Mouse (Mus musculus) hindbrain, embryonic 14.5 days (tissue): ENCODE results near the gene Erich6b. TPM values are rescaled to one million over a fixed set of nuclear protein-coding genes. Genes with fewer than 3 reads are reported as not detected.

Experiments used
- ATAC-seq: fragments of 200-750 bp; cut with Nextera tagmentation; 2 replicates; pipeline ENCODE4 v1.8.0; 2017; ENCODE audit warnings: moderate number of reproducible peaks, mild to moderate bottlenecking, moderate TSS enrichment, moderate library complexity; ENCODE audit not compliant: low FRiP score
- DNase-seq: peaks from one replicate; pipeline ENCODE4 v3.0.0-alpha.2; 2015; ENCODE audit warnings: low spot score
- H3K27ac ChIP-seq: fragments of 300-500 bp; sonication (generic); 2 replicates; pipeline ENCODE4 v1.5.1; 2014; ENCODE audit warnings: mild to moderate bottlenecking, moderate library complexity
- H3K27me3 ChIP-seq: fragments of 300-500 bp; sonication (generic); 2 replicates; pipeline ENCODE4 v1.6.1; 2014; ENCODE audit warnings: mild to moderate bottlenecking, low read length, mixed read lengths; ENCODE audit not compliant: control insufficient read depth, insufficient read depth
- H3K36me3 ChIP-seq: fragments of 300-500 bp; sonication (generic); replicated peaks from 2 replicates; pipeline ENCODE4 v1.6.1; 2014; ENCODE audit not compliant: control insufficient read depth, insufficient read depth
- H3K4me1 ChIP-seq: fragments of 300-500 bp; sonication (generic); replicated peaks from 2 replicates; pipeline ENCODE4 v1.6.1; 2014; ENCODE audit warnings: antibody characterized with exemption, low read length, mixed read lengths; ENCODE audit not compliant: control insufficient read depth, insufficient read depth
- H3K4me2 ChIP-seq: fragments of 300-500 bp; sonication (generic); replicated peaks from 2 replicates; pipeline ENCODE4 v1.6.1; 2014; ENCODE audit warnings: mild to moderate bottlenecking, moderate library complexity
- H3K4me3 ChIP-seq: fragments of 300-500 bp; sonication (generic); replicated peaks from 2 replicates; pipeline ENCODE4 v1.5.1; 2014; ENCODE audit warnings: mild to moderate bottlenecking, low read length
- H3K9ac ChIP-seq: fragments of 300-500 bp; sonication (generic); 2 replicates; pipeline ENCODE4 v1.6.1; 2014
- H3K9me3 ChIP-seq: fragments of 300-500 bp; sonication (generic); 2 replicates; pipeline ENCODE4 v1.6.1; 2016; ENCODE audit warnings: low read length; ENCODE audit not compliant: control insufficient read depth
- WGBS: fragments of 180-500 bp; shearing (Covaris S2); extraction: QIAGEN DNeasy Blood & Tissue Kit; methylation state at CpG from one replicate; pipeline ENCODE4 v1.1.7; 2014; 5-methylcytosine and 5-hydroxymethylcytosine counted together
- polyA plus RNA-seq: library from polyadenylated mRNA; unstranded; fragments of >200 nt; fragmentation: Nextera tagmentation; extraction: Ambion mirVana; gene quantifications from 2 replicates; pipeline ENCODE4 v1.2.1, GENCODE M21; 2014

Erich6b gene
- polyA plus RNA-seq = not detected in 2 replicates

DNA sequence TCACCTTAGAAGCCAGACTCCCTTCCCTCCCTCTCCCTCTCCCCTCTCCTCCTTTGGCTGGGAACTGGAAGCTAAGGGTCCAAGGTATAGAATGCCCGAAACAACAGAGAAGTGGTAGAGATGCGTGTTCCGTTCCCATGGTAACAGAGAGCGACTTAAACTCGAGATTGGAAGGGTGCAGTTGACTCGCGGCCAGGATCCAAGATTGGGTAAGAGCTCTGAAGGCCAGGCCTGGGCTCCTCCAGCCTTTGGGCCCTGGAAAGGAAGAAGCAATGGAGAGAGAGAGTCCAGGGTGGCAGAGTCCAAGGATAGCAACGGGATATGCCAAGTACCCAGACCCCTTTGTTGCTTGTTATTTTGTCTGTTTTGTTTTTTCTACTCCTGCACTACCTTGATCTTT, at the start of gene Erich6b:
Erich6b (plus strand) TSS at position 180 of the 400 bp plus-strand sequence.
- DNase-seq (no peak), ATAC-seq (no peak)
- H3K4me2 ChIP-seq = no peak within 1 kb of the TSS

DNA sequence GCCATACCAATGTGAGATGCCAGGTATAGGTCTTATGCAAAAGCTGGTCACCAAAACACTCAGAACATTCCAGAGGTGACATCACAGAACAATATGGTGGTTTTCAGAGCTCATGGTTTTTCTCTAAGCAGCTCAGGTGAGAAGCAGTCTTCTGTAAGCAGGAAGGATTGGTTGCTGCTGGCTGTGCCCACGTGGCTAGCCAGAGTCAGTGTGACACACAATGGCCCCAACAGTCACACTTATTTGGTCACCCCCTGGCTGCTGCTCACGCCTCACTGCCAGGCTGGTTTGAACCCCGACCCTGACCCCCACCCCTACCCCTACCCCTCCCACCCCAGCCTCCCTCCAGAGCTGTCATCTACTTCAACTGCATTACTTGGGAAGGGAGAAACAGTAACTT, 49.1 kb upstream of the Erich6b start, which contains the start of gene Spert:
Spert (minus strand) TSS at position 139 of the 400 bp plus-strand sequence.
- H3K9ac ChIP-seq = no peak within 1 kb of the TSS
- DNase-seq (no peak), ATAC-seq (no peak)
- H3K4me1 ChIP-seq = no peaks in the 10 kb centered on the region
- no peak within 1 kb of the TSS for H3K4me2 ChIP-seq
- no peaks in the 10 kb centered on the region for H3K36me3 ChIP-seq
- H3K4me3 ChIP-seq = no peak within 1 kb of the TSS
- WGBS = 58% methylated on average over 3 of the region's 3 CpGs
- no peaks in the 10 kb centered on the region for H3K27me3 ChIP-seq
- H3K9me3 ChIP-seq = no peaks in the 10 kb centered on the region
- H3K27ac ChIP-seq = no peak within 1 kb of the TSS

More for the DNA sequence above, at the start of gene Erich6b:
- WGBS = 73% methylated on average over 8 of the region's 8 CpGs
- no peaks in the 10 kb centered on the region for H3K36me3 ChIP-seq
- H3K9me3 ChIP-seq = no peaks in the 10 kb centered on the region
- no peak within 1 kb of the TSS for H3K4me3 ChIP-seq
- H3K9ac ChIP-seq = no peak within 1 kb of the TSS
- H3K4me1 ChIP-seq = peaks cover 2% of the 10 kb centered on the region; the same call in 1 of the 2 replicates
- no peak within 1 kb of the TSS for H3K27ac ChIP-seq
- H3K27me3 ChIP-seq = no peaks in the 10 kb centered on the region

DNA sequence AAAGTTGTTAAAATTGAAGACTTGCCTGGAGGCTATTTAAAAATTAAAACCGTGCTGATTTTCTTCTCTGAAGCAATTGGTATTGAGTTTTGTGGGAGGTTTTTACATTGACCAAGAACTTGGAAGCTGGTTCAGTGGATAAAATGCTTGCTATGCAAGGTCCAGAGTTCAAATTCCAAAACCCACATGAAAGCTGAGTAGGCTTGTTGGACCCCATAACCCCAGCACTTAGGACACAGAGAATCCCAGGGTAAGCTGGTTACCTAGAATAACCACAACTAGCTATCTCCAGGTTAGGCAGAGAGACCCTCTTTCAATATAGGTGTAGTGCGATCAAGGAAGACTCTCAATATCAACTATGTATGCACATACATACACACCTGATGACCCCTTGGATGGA, 32.9 kb upstream of the Erich6b start:
- Histone ChIP-seq H3K4me1 (no peaks in the 10 kb centered on the region), H3K9ac (no peak overlapping the region), H3K4me2 (no peak overlapping the region), H3K9me3 (no peaks in the 10 kb centered on the region), H3K36me3 (no peaks in the 10 kb centered on the region), H3K4me3 (no peak overlapping the region), H3K27me3 (no peaks in the 10 kb centered on the region), H3K27ac (no peak overlapping the region)
- 96% methylated on average over 2 of the region's 2 CpGs for WGBS
- DNase-seq (no peak), ATAC-seq (no peak)

DNA sequence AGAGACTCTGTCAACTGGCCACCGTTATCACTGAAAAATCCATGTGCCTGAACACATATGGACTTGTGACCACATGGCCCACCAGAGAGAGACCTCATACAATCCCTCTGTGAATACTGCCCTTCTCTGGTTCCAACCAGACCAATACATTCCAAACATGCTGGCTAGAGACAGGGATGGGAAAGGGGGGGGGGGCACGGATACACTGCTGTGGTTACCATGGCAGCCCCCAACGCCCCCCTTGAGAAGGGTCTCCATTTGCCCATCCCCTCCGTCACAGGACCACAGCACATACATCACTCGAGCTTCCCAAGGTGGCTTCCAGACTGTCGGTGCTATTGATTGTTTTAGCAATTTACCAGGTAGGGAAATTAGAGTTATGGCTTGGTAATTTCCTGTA, 25.7 kb upstream of the Erich6b start:
- DNase-seq (no peak), ATAC-seq (no peak)
- Histone ChIP-seq H3K9ac (no peak overlapping the region), H3K27me3 (no peaks in the 10 kb centered on the region), H3K4me2 (no peak overlapping the region), H3K36me3 (no peaks in the 10 kb centered on the region), H3K27ac (no peak overlapping the region), H3K4me3 (no peak overlapping the region), H3K9me3 (no peaks in the 10 kb centered on the region), H3K4me1 (no peaks in the 10 kb centered on the region)
- 66% methylated on average over 6 of the region's 6 CpGs for WGBS

DNA sequence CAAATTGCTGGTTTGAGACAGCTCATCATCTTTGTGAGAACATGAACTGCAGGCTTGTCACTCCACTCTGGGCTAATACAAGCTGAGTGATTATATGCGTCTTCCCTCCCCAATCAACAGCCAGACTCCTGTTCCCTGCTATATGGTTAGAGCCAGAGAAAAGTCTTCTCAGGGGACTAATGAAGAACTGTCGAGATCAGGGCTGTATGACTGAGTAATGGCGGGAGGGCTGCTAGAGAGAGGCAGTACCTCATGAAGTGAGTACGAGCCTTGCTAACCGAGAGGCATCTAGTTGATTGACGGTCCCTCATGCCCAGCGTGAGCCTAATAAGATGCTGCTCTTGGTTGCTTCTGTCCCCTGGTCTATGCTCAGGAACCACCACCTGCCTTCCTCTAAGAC, 19.1 kb upstream of the Erich6b start:
- DNase-seq (no peak), ATAC-seq (peak; percentile 27; the same call in 1 of the 2 replicates)
- Histone ChIP-seq H3K4me1 (no peaks in the 10 kb centered on the region), H3K36me3 (no peaks in the 10 kb centered on the region), H3K4me2 (no peak overlapping the region), H3K27ac (no peak overlapping the region), H3K4me3 (no peak overlapping the region), H3K9me3 (no peaks in the 10 kb centered on the region), H3K27me3 (no peaks in the 10 kb centered on the region), H3K9ac (no peak overlapping the region)
- 45% methylated on average over 7 of the region's 7 CpGs for WGBS

DNA sequence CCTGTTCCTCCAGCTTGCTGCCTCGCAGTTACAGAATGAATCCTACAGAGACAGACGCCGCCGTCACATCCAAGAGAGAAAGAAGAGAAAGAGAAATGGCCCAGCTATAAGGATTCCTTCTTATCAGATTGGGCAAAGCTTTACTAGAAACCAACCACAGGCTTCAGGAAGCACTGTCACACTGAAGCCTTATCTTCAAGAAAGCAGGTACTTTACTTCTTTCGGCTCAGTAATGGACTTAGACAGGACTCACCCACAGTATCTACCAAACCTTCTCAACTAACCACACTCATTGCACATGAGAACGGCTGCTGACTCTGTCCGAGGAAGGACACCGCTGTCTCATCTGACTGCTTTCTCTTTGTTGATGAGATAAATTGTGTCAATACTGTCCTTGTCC, 13.2 kb upstream of the Erich6b start:
- 94% methylated on average over 8 of the region's 8 CpGs for WGBS
- ATAC-seq = no peak
- no peak overlapping the region for H3K9ac ChIP-seq

DNA sequence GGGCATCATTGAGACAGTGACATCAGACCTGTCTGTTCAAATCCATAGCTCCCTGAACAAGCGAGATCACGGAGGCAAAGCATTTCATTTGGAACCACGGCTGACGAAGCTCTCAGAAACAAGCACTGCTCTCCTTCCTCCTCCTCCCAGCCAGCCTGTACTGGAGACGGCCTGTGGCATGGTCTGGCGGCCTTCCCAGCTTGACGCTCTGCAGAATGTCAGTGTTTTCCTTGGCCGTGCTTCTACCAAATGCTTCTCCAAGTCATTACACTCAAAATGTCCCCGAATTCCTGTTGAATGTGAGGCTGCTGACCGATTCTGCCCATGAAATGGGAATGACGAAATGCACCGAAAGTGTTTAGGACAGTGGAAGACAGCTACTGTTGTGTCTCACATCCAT, 6.7 kb upstream of the Erich6b start:
- Histone ChIP-seq H3K9ac (no peak overlapping the region), H3K4me3 (no peak overlapping the region), H3K4me2 (no peak overlapping the region), H3K36me3 (no peaks in the 10 kb centered on the region), H3K27ac (no peak overlapping the region), H3K27me3 (no peaks in the 10 kb centered on the region), H3K4me1 (no peaks in the 10 kb centered on the region), H3K9me3 (no peaks in the 10 kb centered on the region)
- DNase-seq = no peak
- no peak for ATAC-seq
- whole genome bisulfite sequencing = 67% methylated on average over 12 of the region's 12 CpGs

More for the DNA sequence above, 13.2 kb upstream of the Erich6b start:
- Histone ChIP-seq H3K27ac (no peak overlapping the region), H3K27me3 (no peaks in the 10 kb centered on the region), H3K9me3 (no peaks in the 10 kb centered on the region), H3K4me3 (no peak overlapping the region), H3K4me2 (no peak overlapping the region), H3K4me1 (no peaks in the 10 kb centered on the region), H3K36me3 (no peaks in the 10 kb centered on the region)
- no peak for DNase-seq

DNA sequence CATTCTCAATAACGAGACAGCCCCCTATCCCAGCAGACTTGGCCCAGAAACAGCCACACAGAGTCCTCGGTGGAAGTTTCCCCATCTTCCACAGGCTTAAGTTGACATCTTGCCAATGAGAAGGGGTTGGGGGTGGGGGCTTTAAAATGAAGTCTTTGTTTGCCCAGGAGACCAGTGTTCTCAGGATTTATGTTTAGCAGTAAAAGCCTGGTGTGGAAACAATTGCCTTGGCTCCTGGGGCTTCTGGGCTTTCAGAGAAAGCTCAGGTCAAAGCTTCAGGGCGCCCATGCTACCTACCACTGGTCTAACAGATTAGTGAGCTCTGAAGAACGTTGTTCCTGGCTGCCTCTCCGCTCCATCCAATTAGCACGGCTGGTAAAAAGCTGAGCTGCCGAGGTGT, 6.0 kb upstream of the Erich6b start:
- H3K9me3 ChIP-seq = no peaks in the 10 kb centered on the region
- no peak overlapping the region for H3K27ac ChIP-seq
- no peaks in the 10 kb centered on the region for H3K27me3 ChIP-seq
- no peak overlapping the region for H3K4me2 ChIP-seq
- 40% methylated on average over 7 of the region's 7 CpGs for WGBS
- H3K36me3 ChIP-seq = no peaks in the 10 kb centered on the region
- H3K9ac ChIP-seq = no peak overlapping the region
- no peak overlapping the region for H3K4me3 ChIP-seq
- H3K4me1 ChIP-seq = no peaks in the 10 kb centered on the region
- DNase-seq (no peak), ATAC-seq (peak; percentile 40; the same call in 1 of the 2 replicates)

DNA sequence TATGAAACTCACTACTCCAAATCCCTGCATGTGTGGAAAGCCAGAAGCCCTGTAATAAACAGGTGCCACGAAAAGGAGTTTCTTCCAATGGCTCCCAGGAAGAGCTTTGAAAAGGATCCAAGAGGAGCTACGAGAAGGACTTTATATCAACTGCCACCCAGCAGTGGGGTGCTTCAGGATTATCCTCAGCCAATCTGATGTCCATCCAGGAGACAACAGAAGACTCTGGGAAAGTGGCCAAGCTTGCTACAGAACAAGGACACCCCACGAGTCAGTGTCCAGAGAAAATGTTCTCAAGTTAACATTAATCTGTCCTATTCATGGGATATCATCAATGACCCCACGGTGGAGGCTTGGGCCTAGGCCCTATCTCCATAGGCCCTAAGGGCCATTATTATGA, 4.4 kb upstream of the Erich6b start:
- no peak for ATAC-seq
- WGBS = 71% methylated on average over 4 of the region's 4 CpGs

DNA sequence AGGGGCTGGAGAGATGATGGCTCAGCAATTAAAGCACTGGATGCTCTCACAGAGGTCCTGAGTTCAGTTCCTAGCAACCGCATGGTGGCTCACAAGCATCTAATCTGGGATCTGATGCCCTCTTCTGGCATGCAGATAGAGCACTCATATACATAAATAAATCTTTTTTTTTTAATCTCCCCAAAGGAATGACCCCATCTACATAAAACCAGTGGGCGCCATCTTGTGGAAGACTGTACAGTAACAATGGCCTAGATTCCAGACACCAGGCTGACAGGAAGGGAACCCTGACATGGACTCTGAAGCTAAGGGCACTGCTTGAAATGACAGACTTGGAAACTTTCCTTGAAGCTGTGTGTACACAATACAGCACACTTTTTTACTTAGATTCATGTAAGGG, 1.2 kb upstream of the Erich6b start:
- WGBS = 84% methylated on average over 2 of the region's 2 CpGs
- no peak for DNase-seq
- H3K27me3 ChIP-seq = no peaks in the 10 kb centered on the region

More for the DNA sequence above, 4.4 kb upstream of the Erich6b start:
- no peaks in the 10 kb centered on the region for H3K27me3 ChIP-seq
- no peak overlapping the region for H3K27ac ChIP-seq
- H3K4me3 ChIP-seq = no peak overlapping the region
- H3K36me3 ChIP-seq = no peaks in the 10 kb centered on the region
- DNase-seq = no peak
- H3K9ac ChIP-seq = no peak overlapping the region
- H3K9me3 ChIP-seq = no peaks in the 10 kb centered on the region
- no peak overlapping the region for H3K4me2 ChIP-seq
- H3K4me1 ChIP-seq = no peaks in the 10 kb centered on the region

More for the DNA sequence above, 1.2 kb upstream of the Erich6b start:
- Histone ChIP-seq H3K4me3 (no peak overlapping the region), H3K9me3 (no peaks in the 10 kb centered on the region), H3K4me1 (no peaks in the 10 kb centered on the region), H3K9ac (no peak overlapping the region), H3K27ac (no peak overlapping the region), H3K4me2 (no peak overlapping the region), H3K36me3 (no peaks in the 10 kb centered on the region)
- no peak for ATAC-seq
